Mouse (Mus musculus) embryonic fibroblast, embryonic 13.5 days (primary cell): Measurements from ENCODE around the gene Cd300ld2. TPM values are rescaled to one million over a fixed set of nuclear protein-coding genes. Genes with fewer than 3 reads are reported as not detected.
"Not testable (repeated sequence)": the region's sequence is repeated elsewhere in the genome, so short reads cannot be mapped to it uniquely, and the experiment has no call there.

Experiments used
- H3K27ac ChIP-seq: 2 replicates; pipeline ENCODE4 v1.5.1; 2012; ENCODE audit warnings: low read length, control low read depth, inconsistent platforms; ENCODE audit not compliant: insufficient read depth
- H3K4me1 ChIP-seq: 2 replicates; pipeline ENCODE4 v1.6.1; 2011; ENCODE audit warnings: low read length; ENCODE audit not compliant: control insufficient read depth, insufficient read depth
- H3K4me3 ChIP-seq: 2 replicates; pipeline ENCODE4 v1.5.1; 2011; ENCODE audit warnings: mild to moderate bottlenecking, control low read depth, low read length; ENCODE audit not compliant: insufficient read depth
- CTCF ChIP-seq: IDR thresholded peaks from 2 replicates; pipeline ENCODE4 v1.5.1; 2011; ENCODE audit warnings: mild to moderate bottlenecking, control low read depth, low read length, moderate library complexity, borderline replicate concordance; ENCODE audit not compliant: insufficient read depth
- POLR2A ChIP-seq: IDR thresholded peaks from 2 replicates; pipeline ENCODE4 v1.6.1; 2011; ENCODE audit warnings: low read depth, mild to moderate bottlenecking, control low read depth, low read length, moderate library complexity
- polyA plus RNA-seq: library from polyadenylated mRNA; stranded (reverse); fragments of >200 nt; gene quantifications from 2 replicates; pipeline ENCODE4 v1.2.4, GENCODE M21; 2011; ENCODE audit warnings: low read depth; ENCODE audit not compliant: missing spikeins, insufficient read length

Gene Cd300ld2
- polyA plus RNA-seq, result not detected in 2 replicates

DNA sequence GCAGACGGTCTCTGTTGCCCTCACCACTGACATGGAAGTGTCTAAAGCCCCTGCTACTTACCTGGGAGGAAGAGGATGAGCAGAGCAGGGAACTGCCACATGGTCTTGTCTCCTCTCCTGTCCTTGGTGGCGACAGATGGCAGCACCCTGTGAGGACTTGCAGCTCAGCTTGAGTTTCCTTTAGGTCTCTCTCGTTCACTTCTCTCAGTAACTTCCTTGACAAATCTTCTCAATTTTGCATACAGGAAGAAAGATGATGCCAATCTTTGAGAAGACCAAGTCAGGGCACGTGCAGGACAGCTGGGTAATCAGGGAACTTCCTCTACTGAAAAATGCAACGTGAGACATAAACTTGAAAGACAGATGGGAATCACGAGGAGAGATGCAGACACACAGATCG lies at the start of gene Cd300ld2:
TSS of gene Cd300ld2 (minus strand) at position 101 of the 400 bp plus-strand sequence.
- H3K4me3 ChIP-seq, H3K27ac ChIP-seq, H3K4me1 ChIP-seq: not testable (repeated sequence)

DNA sequence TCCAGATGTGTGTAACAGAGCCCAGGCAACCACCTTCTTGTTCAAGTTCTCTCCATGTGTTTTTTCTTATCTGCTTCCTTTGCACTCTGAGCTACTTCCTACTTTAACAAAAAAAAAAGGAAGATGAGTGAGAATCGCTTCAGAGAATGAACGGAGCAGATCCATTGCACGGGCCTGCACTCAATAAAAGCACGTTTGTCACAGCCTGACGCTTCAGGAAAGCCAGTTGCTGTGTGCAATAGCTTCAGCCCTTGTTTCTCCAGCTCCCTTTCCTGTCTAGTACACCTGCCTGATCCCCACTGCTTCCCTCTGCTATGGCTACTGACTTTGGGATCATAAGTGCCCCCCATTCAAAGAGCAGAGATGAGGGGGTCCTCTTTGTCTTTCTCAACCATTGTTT lies 46.1 kb upstream of the Cd300ld2 start, which contains the start of gene Cd300e:
TSS of gene Cd300e (minus strand) at position 101 of the 400 bp plus-strand sequence.
- TF ChIP-seq CTCF (no peak), POLR2A (no peak)
- H3K4me3 ChIP-seq, result no peak within 1 kb of the TSS
- H3K4me1 ChIP-seq, result no peaks in the 10 kb centered on the region
- no peak within 1 kb of the TSS for H3K27ac ChIP-seq

DNA sequence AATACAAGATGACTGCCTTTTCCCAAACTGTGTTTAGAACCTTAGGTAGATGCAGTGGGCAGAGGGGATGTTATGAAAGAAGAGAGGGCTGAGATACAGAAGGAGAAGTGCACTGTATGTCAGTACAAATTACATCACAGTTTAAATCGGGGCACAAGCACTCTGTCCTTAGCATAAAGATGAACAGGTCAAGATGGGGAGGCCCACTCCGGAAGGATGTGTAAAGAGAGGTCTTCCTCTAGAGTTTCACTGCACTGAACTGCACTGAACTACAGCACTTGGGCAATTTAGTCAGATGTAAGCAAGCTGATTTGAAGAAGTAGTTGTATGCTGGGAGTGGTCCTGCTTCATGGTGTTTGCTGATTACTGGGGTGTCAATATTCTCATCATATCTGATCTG lies 43.8 kb upstream of the Cd300ld2 start:
- TF ChIP-seq CTCF (no peak), POLR2A (no peak)
- no peak overlapping the region for H3K4me3 ChIP-seq
- no peak overlapping the region for H3K27ac ChIP-seq
- H3K4me1 ChIP-seq, result no peaks in the 10 kb centered on the region

DNA sequence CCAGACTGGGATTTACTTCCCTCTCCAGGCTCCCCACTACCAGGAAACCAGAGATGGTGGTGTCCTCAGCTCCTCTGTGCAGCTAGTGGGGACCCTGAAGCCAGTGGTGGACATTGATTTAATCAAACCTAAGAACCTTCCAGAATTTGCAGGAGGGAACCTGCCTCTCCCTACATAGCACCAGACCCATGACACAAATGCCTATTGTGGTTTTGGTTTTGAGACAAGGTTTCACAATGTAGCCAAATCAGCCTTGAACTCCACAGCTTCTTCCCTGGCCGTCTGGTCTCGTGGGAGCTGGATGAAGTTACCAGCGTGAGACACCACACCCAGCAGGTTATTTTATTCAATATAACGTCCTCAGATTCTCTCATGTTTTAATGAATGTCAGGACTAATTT lies 42.7 kb upstream of the Cd300ld2 start:
- TF ChIP-seq CTCF, result no peak
- no peak for TF ChIP-seq POLR2A
- H3K27ac ChIP-seq, result no peak overlapping the region
- no peak overlapping the region for H3K4me3 ChIP-seq
- H3K4me1 ChIP-seq, result no peaks in the 10 kb centered on the region

DNA sequence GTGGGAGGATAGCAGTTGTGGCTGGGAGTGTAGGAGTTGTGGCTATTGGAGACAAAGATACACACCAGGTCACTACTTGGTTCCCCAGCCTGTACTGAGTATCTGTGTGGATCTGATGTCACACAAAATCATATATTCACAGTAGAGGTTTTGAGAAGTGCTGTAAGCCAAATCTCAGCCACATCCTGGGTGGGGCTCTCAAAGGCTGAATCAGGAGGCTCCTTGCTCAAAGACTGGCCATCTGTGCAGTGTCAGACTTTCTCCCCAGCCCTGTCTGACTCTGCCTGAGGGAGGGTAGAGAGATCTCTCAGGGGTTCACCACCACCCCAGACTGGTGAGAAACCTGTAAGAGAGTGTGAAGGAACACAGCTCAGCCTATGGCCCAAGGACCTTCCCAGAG lies 38.5 kb upstream of the Cd300ld2 start:
- TF ChIP-seq POLR2A, result no peak
- no peak for TF ChIP-seq CTCF
- Histone ChIP-seq H3K4me1 (no peaks in the 10 kb centered on the region), H3K4me3 (no peak overlapping the region), H3K27ac (no peak overlapping the region)

DNA sequence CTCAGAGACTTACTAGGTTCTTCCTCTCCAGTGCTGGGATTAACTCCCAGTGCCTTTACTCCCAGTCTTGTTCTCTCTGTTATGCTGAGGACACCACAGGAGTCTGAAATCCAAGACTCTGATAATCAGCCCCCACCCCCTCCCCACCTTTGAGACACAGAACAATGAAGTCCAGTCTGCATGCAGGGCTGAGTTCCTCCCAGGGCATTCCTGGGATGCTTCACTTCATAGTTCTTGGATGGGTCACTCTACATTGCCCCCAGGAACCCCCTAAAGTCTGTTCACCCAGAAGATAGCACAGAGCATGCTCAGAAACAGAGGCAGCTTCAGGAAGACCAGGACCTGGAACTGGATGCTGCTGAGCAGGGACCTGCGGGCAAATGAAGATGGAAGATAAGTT lies 37.0 kb upstream of the Cd300ld2 start:
- Histone ChIP-seq H3K27ac (no peak overlapping the region), H3K4me1 (no peaks in the 10 kb centered on the region), H3K4me3 (no peak overlapping the region)
- TF ChIP-seq POLR2A, result no peak
- no peak for TF ChIP-seq CTCF

DNA sequence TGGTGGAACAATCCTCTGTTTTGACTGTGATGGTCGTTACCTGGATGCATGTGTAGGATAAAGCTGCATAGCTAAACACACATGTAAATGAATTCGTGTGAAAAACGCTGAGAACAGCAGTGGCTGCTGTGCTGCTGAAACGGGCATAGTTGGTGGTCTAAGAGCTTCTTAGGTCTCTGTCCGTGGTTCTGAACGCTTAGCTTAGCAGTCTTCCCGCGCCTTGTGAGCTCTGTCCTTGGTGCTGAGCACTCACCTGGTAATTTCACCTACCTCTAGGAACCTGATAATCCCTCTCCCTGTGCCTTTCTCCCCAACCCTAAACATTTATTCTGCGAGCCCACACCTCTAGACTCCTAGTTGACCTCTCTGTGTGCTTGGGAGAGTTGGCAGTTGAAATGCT lies 36.2 kb upstream of the Cd300ld2 start:
- Histone ChIP-seq H3K4me3 (no peak overlapping the region), H3K4me1 (no peaks in the 10 kb centered on the region), H3K27ac (no peak overlapping the region)
- TF ChIP-seq CTCF (no peak), POLR2A (no peak)

DNA sequence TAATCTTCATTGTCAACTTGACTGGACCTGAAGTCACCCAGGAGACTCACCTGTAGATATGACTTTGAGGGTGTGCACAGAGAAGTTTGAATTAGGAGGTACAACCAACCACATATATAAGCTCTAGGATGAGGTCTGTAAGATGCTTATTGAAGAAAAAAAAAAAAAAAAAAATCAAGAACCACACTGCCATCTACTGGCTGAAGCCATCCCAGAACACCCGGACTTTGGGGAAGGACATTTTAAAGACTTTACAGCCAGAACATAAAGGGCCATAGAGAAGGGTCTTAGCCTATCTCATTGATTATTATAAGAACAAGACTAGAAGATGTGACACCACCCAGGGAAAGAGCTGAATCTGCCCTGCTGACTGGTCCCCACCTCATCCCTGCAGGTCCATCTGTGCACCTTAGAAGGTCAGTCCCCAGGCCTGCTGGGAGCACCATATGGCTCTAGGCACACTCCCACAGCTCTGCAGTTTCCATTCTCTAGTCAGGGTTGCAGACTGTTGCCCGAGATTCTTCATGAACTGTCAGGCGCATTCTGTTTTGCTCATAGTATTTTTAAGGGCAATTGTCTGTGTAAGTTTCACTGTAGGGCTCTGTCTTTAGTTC lies 33.4 kb upstream of the Cd300ld2 start:
- no peak for TF ChIP-seq CTCF
- no peak for TF ChIP-seq POLR2A
- no peaks in the 10 kb centered on the region for H3K4me1 ChIP-seq

DNA sequence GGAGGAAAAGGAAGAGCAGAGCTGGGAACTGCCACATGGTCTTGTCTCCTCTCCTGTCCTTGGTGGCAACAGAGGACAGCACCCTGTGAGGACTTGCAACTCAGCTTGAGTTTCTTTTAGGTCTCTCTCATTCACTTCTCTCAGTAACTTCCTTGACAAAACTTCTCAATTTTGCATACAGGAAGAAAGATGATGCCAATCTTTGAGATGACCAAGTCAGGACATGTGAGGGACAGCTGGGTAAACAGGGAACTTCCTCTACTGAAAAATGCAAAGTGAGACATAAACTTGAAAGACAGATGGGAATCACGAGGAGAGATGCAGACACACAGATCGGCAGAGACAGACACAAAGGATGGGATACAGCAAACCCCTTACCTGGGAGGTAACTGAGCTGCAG lies 32.3 kb upstream of the Cd300ld2 start, which contains the start of gene Cd300ld3:
TSS of gene Cd300ld3 (minus strand) at position 151 of the 400 bp plus-strand sequence.
- H3K4me3 ChIP-seq, result no peak within 1 kb of the TSS
- H3K4me1 ChIP-seq, result no peaks in the 10 kb centered on the region
- H3K27ac ChIP-seq, result no peak within 1 kb of the TSS
- no peak for TF ChIP-seq POLR2A
- no peak for TF ChIP-seq CTCF

More for the DNA sequence above, 33.4 kb upstream of the Cd300ld2 start:
- H3K4me3 ChIP-seq, result no peak overlapping the region
- no peak overlapping the region for H3K27ac ChIP-seq

DNA sequence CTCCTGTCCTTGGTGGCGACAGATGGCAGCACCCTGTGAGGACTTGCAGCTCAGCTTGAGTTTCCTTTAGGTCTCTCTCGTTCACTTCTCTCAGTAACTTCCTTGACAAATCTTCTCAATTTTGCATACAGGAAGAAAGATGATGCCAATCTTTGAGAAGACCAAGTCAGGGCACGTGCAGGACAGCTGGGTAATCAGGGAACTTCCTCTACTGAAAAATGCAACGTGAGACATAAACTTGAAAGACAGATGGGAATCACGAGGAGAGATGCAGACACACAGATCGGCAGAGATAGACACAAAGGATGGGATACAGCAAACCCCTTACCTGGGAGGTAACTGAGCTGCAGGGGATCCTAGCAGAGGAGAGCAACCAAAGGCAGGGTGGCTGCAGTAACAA lies 21.7 kb upstream of the Cd300ld2 start, which contains the start of gene Cd300ld5:
TSS of gene Cd300ld5 (minus strand) at position 101 of the 400 bp plus-strand sequence.
- H3K27ac ChIP-seq, H3K4me1 ChIP-seq, H3K4me3 ChIP-seq: not testable (repeated sequence)

DNA sequence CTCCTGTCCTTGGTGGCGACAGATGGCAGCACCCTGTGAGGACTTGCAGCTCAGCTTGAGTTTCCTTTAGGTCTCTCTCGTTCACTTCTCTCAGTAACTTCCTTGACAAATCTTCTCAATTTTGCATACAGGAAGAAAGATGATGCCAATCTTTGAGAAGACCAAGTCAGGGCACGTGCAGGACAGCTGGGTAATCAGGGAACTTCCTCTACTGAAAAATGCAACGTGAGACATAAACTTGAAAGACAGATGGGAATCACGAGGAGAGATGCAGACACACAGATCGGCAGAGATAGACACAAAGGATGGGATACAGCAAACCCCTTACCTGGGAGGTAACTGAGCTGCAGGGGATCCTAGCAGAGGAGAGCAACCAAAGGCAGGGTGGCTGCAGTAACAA lies 10.9 kb upstream of the Cd300ld2 start, which contains the start of gene Cd300ld4:
TSS of gene Cd300ld4 (minus strand) at position 101 of the 400 bp plus-strand sequence.
- not testable (repeated sequence) for H3K4me1 ChIP-seq

More for the DNA sequence above, 10.9 kb upstream of the Cd300ld2 start, which contains the start of gene Cd300ld4:
- H3K27ac ChIP-seq, H3K4me3 ChIP-seq: not testable (repeated sequence)
